Mouse (Mus musculus): ENCODE measurements around the gene Coa7. TPM values are rescaled to one million over a fixed set of nuclear protein-coding genes. Genes with fewer than 3 reads are reported as not detected.

Gene Coa7
- polyA plus RNA-seq, 1 experiment from 2014 or later, result 20.5 TPM

- H3K27me3 ChIP-seq (ENCODE audit: control insufficient read depth, insufficient read depth, low read depth, low read length), result peaks cover 32% of the 10 kb centered on the region
- H3K9ac ChIP-seq (ENCODE audit: low read depth, low read length), result no peak overlapping the region
- ATAC-seq (ENCODE audit: low read depth), result no peak
- no peak overlapping the region for H3K27ac ChIP-seq (ENCODE audit: low read length)
- H3K9me3 ChIP-seq (replicated peaks; ENCODE audit: control insufficient read depth, low read length), result no peaks in the 10 kb centered on the region
- no peak overlapping the region for H3K4me2 ChIP-seq (ENCODE audit: low read depth, low read length)
- H3K36me3 ChIP-seq (ENCODE audit: control insufficient read depth, insufficient read depth), result no peaks in the 10 kb centered on the region
- WGBS (ENCODE audit: insufficient replicate concordance), result 12% methylated on average over 1 of the region's 1 CpGs
- no peak overlapping the region for H3K4me3 ChIP-seq (ENCODE audit: low read depth, low read length)
- no peaks in the 10 kb centered on the region; the same call in 1 of the 2 replicates for H3K4me1 ChIP-seq (ENCODE audit: control insufficient read depth, low read depth, low read length)
Measured at GRCm38 (mm10) chr4:108386087-108386486, 58.1 kb downstream of the Coa7 start.

- Histone ChIP-seq H3K9ac (ENCODE audit: low read depth, low read length) (no peak overlapping the region), H3K27ac (ENCODE audit: low read length) (no peak overlapping the region)
- ATAC-seq (ENCODE audit: low read depth), result no peak
Measured at GRCm38 (mm10) chr4:108387106-108387505, 59.2 kb downstream of the Coa7 start.

GRCm38 (mm10) chr4:108387681-108388253 is 59.8 kb downstream of the Coa7 start:
- H3K27ac ChIP-seq (ENCODE audit: low read length), result no peak overlapping the region
- no peaks in the 10 kb centered on the region; the same call in 1 of the 2 replicates for H3K4me1 ChIP-seq (ENCODE audit: control insufficient read depth, low read depth, low read length)
- peak; percentile 53; the same call in 1 of the 2 replicates for ATAC-seq (ENCODE audit: low read depth)
- H3K4me3 ChIP-seq (ENCODE audit: low read depth, low read length), result peak overlapping the region; percentile 45
- no peaks in the 10 kb centered on the region for H3K36me3 ChIP-seq (ENCODE audit: control insufficient read depth, insufficient read depth)
- no peaks in the 10 kb centered on the region for H3K9me3 ChIP-seq (replicated peaks; ENCODE audit: control insufficient read depth, low read length)
- peak overlapping the region; percentile 40; the same call in 1 of the 2 replicates for H3K9ac ChIP-seq (ENCODE audit: low read depth, low read length)
- WGBS (ENCODE audit: insufficient replicate concordance), result 5% methylated on average over 18 of the region's 18 CpGs
- H3K27me3 ChIP-seq (ENCODE audit: control insufficient read depth, insufficient read depth, low read depth, low read length), result peaks cover 22% of the 10 kb centered on the region
- H3K4me2 ChIP-seq (ENCODE audit: low read depth, low read length), result peak overlapping the region; percentile 56

More at GRCm38 (mm10) chr4:108387106-108387505, 59.2 kb downstream of the Coa7 start:
- H3K27me3 ChIP-seq (ENCODE audit: control insufficient read depth, insufficient read depth, low read depth, low read length), result peaks cover 29% of the 10 kb centered on the region
- H3K4me3 ChIP-seq (ENCODE audit: low read depth, low read length), result no peak overlapping the region
- H3K4me2 ChIP-seq (ENCODE audit: low read depth, low read length), result no peak overlapping the region
- no peaks in the 10 kb centered on the region; the same call in 1 of the 2 replicates for H3K4me1 ChIP-seq (ENCODE audit: control insufficient read depth, low read depth, low read length)
- no peaks in the 10 kb centered on the region for H3K36me3 ChIP-seq (ENCODE audit: control insufficient read depth, insufficient read depth)
- 24% methylated on average over 4 of the region's 4 CpGs for WGBS (ENCODE audit: insufficient replicate concordance)
- no peaks in the 10 kb centered on the region for H3K9me3 ChIP-seq (replicated peaks; ENCODE audit: control insufficient read depth, low read length)

GRCm38 (mm10) chr4:108388741-108389140 is 60.8 kb downstream of the Coa7 start:
- Histone ChIP-seq H3K4me2 (ENCODE audit: low read depth, low read length) (no peak overlapping the region), H3K4me1 (ENCODE audit: control insufficient read depth, low read depth, low read length) (no peaks in the 10 kb centered on the region; the same call in 1 of the 2 replicates), H3K9me3 (replicated peaks; ENCODE audit: control insufficient read depth, low read length) (no peaks in the 10 kb centered on the region), H3K27me3 (ENCODE audit: control insufficient read depth, insufficient read depth, low read depth, low read length) (peaks cover 12% of the 10 kb centered on the region), H3K27ac (ENCODE audit: low read length) (no peak overlapping the region), H3K36me3 (ENCODE audit: control insufficient read depth, insufficient read depth) (no peaks in the 10 kb centered on the region), H3K4me3 (ENCODE audit: low read depth, low read length) (no peak overlapping the region), H3K9ac (ENCODE audit: low read depth, low read length) (no peak overlapping the region)
- no peak for ATAC-seq (ENCODE audit: low read depth)
- WGBS (ENCODE audit: insufficient replicate concordance), result 54% methylated on average over 3 of the region's 3 CpGs

GRCm38 (mm10) chr4:108391124-108391523 is 63.2 kb downstream of the Coa7 start:
- H3K27ac ChIP-seq (ENCODE audit: low read length), result no peak overlapping the region
- H3K4me1 ChIP-seq (ENCODE audit: control insufficient read depth, low read depth, low read length), result no peaks in the 10 kb centered on the region; the same call in 1 of the 2 replicates
- H3K4me2 ChIP-seq (ENCODE audit: low read depth, low read length), result no peak overlapping the region
- H3K9ac ChIP-seq (ENCODE audit: low read depth, low read length), result no peak overlapping the region
- no peaks in the 10 kb centered on the region for H3K9me3 ChIP-seq (replicated peaks; ENCODE audit: control insufficient read depth, low read length)
- H3K36me3 ChIP-seq (ENCODE audit: control insufficient read depth, insufficient read depth), result no peaks in the 10 kb centered on the region
- no peaks in the 10 kb centered on the region for H3K27me3 ChIP-seq (ENCODE audit: control insufficient read depth, insufficient read depth, low read depth, low read length)
- ATAC-seq (ENCODE audit: low read depth), result no peak
- 57% methylated on average over 5 of the region's 5 CpGs for WGBS (ENCODE audit: insufficient replicate concordance)
- H3K4me3 ChIP-seq (ENCODE audit: low read depth, low read length), result no peak overlapping the region

Other genes starting within 250 kb of the Coa7 start
- 0.14 and 0.30 TPM in 2 replicates for gene Podn, start 231.7 kb upstream of the Coa7 start, polyA plus RNA-seq (2015; fragmentation: Nextera tagmentation; extraction: Ambion mirVana)
- gene Scp2, start 183.1 kb upstream of the Coa7 start, polyA plus RNA-seq (2015; fragmentation: Nextera tagmentation; extraction: Ambion mirVana), result 396 and 427 TPM in 2 replicates
- gene Echdc2, start 162.7 kb upstream of the Coa7 start, polyA plus RNA-seq (2015; fragmentation: Nextera tagmentation; extraction: Ambion mirVana), result 20.5 and 24.2 TPM in 2 replicates
- gene Zyg11a, start 110.1 kb upstream of the Coa7 start, polyA plus RNA-seq (2015; fragmentation: Nextera tagmentation; extraction: Ambion mirVana), result 0.30 and 0.33 TPM in 2 replicates
- 2.3 and 3.1 TPM in 2 replicates for gene Zyg11b, start 27.0 kb upstream of the Coa7 start, polyA plus RNA-seq (2015; fragmentation: Nextera tagmentation; extraction: Ambion mirVana)
- 0.15 and 0.16 TPM in 2 replicates for gene Shisal2a, start 55.2 kb downstream of the Coa7 start, polyA plus RNA-seq (2015; fragmentation: Nextera tagmentation; extraction: Ambion mirVana)
- gene Gpx7, start 78.8 kb downstream of the Coa7 start, polyA plus RNA-seq (2015; fragmentation: Nextera tagmentation; extraction: Ambion mirVana), result 9.5 and 10.4 TPM in 2 replicates
- 17.1 and 17.9 TPM in 2 replicates for gene Tut4, start 131.3 kb downstream of the Coa7 start, polyA plus RNA-seq (2015; fragmentation: Nextera tagmentation; extraction: Ambion mirVana)

Measured in liver, embryonic 16.5 days (tissue).